Mouse (Mus musculus) heart, adult 18-20 months (tissue): ENCODE data around the gene Hoxc11. TPM values are rescaled to one million over a fixed set of nuclear protein-coding genes. Genes with fewer than 3 reads are reported as not detected.

Source experiments
- DNase-seq, 2 experiments: peaks; one replicate each; pipeline ENCODE4 v3.0.0; 2021 to 2022; ENCODE audit warnings: mixed read lengths in 1 of 2
- microRNA-seq, 2 experiments: library from miRNA; unstranded; fragments of <30 nt; microRNA quantifications; one replicate each; pipeline ENCODE4 v1.2.0; 2022
- total RNA-seq, 2 experiments: library from RNA; stranded (reverse); gene quantifications; 2 replicates each; pipeline ENCODE4 v1.2.3; 2021

Hoxc11 gene
- total RNA-seq, 2 experiments from 2014 or later = not detected

DNA sequence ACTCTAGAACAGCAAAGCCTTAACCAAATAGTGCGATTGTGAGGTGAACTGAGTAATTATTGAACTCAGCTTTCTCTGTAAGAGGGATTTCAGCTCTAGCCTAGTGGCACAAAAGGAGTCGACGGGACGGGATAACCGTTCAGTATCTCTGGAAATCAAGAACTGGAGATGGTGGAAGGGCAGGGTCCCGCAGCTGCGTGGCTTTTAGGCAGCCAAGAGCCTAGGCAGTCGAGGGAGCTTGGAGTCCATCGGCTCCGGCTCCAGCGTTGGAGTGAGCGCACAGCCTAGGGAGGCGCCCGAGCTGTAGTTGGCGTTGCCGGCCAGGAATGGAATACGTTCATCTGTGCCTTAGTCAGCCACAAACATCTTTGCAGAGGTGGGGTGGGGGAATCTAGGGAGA is 51.1 kb downstream of the Hoxc11 start:
- DNase-seq = no peak

DNA sequence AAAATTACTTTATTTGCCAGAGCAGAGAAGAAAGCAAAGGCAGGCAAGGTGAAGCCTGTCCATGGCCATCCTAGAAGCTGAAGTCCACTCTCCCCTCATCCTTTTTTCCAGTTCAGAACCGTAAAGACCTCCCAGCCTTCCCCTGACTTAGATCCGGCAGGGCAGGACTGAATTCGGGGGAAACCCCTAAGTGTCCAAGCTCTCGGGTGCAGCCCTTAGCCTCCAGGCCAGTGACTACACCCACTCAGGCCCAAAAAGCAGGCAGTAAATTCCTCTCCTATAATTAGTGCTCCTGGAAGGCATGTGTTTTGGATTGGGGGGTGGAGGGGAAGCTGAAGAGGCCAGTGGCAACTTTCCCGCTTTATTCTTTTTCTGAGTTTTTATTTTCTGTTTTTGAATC is 51.6 kb downstream of the Hoxc11 start:
- no peak for DNase-seq

DNA sequence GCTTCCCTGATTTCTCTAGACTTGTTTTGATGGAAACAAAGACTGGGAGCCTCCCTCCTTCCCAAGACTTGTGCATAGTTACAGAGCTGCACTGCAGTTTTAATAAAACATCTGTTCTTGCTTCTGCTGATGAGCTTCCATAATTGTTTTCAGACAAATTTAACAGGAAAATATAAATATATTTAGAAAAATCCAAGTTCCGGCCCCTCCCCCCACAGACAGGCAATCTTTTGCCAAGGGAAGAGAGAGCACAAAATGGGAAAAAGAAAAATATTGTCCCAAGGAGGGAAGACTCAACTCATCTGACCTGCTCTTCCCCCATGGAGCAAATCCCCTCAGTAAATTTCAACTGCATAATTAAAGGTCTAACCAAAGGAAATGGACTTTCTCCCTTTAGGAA is 52.1 kb downstream of the Hoxc11 start:
- DNase-seq = no peak

Small RNA genes lying within 50 kb of the gene (microRNA-seq; reads per million reads assigned to microRNA genes)
- gene Mir196a-2 = 1.5 to 4.1 reads per million in 2 experiments

Other genes starting within 250 kb of the Hoxc11 start
- gene Calcoco1, start 232.2 kb upstream of the Hoxc11 start, total RNA-seq = 100 to 1,000 TPM; 105 to 119 TPM
- not detected for gene Hoxc13, start 33.3 kb upstream of the Hoxc11 start, total RNA-seq
- not detected for gene Hoxc12, start 17.7 kb upstream of the Hoxc11 start, total RNA-seq
- gene Hoxc10, start 12.4 kb downstream of the Hoxc11 start, total RNA-seq = not detected
- gene Hoxc5, start 13.0 kb downstream of the Hoxc11 start, total RNA-seq = under 1 TPM in 1 of 2 experiments, not detected in 1; 0.18 TPM
- gene Hoxc9, start 22.0 kb downstream of the Hoxc11 start, total RNA-seq = not detected
- gene Hoxc8, start 36.2 kb downstream of the Hoxc11 start, total RNA-seq = not detected
- gene Hoxc6, start 43.8 kb downstream of the Hoxc11 start, total RNA-seq = under 1 TPM in 1 of 2 experiments, not detected in 1; 0.18 TPM
- under 1 TPM in 1 of 2 experiments, not detected in 1; 0.23 TPM for gene Hoxc4, start 64.5 kb downstream of the Hoxc11 start, total RNA-seq
- gene Smug1, start 212.7 kb downstream of the Hoxc11 start, total RNA-seq = 10 to 100 TPM; 10.9 to 12.9 TPM